Mouse (Mus musculus) CH12.LX (cell line): ENCODE measurements around the gene Taar8b. TPM values are rescaled to one million over a fixed set of nuclear protein-coding genes. Genes with fewer than 3 reads are reported as not detected.

Experiments used
- DNase-seq: peaks from one replicate; pipeline ENCODE4 v3.0.0-alpha.2; 2013; ENCODE audit errors: extremely low read depth
- H3K27ac ChIP-seq: 2 replicates; pipeline ENCODE4 v1.5.1; 2012; ENCODE audit warnings: low read depth, mild to moderate bottlenecking, control low read depth, moderate library complexity; ENCODE audit not compliant: insufficient read depth
- H3K27me3 ChIP-seq: replicated peaks from 2 replicates; pipeline ENCODE3; 2012; ENCODE audit warnings: inconsistent platforms
- H3K36me3 ChIP-seq, 2 experiments: replicated peaks in 1 of 2; 2 replicates each; pipeline versions ENCODE3 to v1.6.1; 2012; ENCODE audit warnings: inconsistent platforms in 1 of 2, low read length in 1 of 2, mild to moderate bottlenecking in 1 of 2, mixed read lengths in 1 of 2, moderate library complexity in 1 of 2; ENCODE audit not compliant: control insufficient read depth in 1 of 2, insufficient read depth in 1 of 2
- H3K4me1 ChIP-seq, 2 experiments: 2 replicates each; pipeline ENCODE4 v1.6.1; 2012; ENCODE audit warnings: inconsistent platforms in 1 of 2, moderate library complexity in 1 of 2; ENCODE audit not compliant: insufficient read depth in 2 of 2, control insufficient read depth in 1 of 2
- H3K4me2 ChIP-seq: 2 replicates; pipeline ENCODE4 v1.6.1; 2012; ENCODE audit warnings: low read depth, mild to moderate bottlenecking, control low read depth; ENCODE audit not compliant: poor library complexity, insufficient read depth, severe bottlenecking
- H3K4me3 ChIP-seq, 3 experiments: fragments of 150-350 bp in 1 of 3; sonication (generic) in 1 of 3; replicated peaks in 1 of 3; 2 replicates each; pipeline versions ENCODE3 to v1.5.1; 2011 to 2012; ENCODE audit warnings: low read depth in 2 of 3, low read length in 2 of 3, mild to moderate bottlenecking in 2 of 3, moderate library complexity in 2 of 3, control low read depth in 1 of 3, improper control_type of control experiment in 1 of 3, inconsistent platforms in 1 of 3, mixed read lengths in 1 of 3; ENCODE audit not compliant: poor library complexity in 1 of 3
- H3K79me2 ChIP-seq: replicated peaks from 2 replicates; pipeline ENCODE4 v1.6.1; 2012; ENCODE audit warnings: mild to moderate bottlenecking, moderate library complexity; ENCODE audit not compliant: control insufficient read depth, poor library complexity, insufficient read depth, severe bottlenecking; ENCODE audit errors: extremely low read depth
- H3K9ac ChIP-seq: 2 replicates; pipeline ENCODE4 v1.6.1; 2012; ENCODE audit warnings: low read depth, mild to moderate bottlenecking, control low read depth, moderate library complexity; ENCODE audit not compliant: insufficient read depth
- H3K9me3 ChIP-seq: replicated peaks from 2 replicates; pipeline ENCODE3; 2012; ENCODE audit warnings: low read length, inconsistent platforms, mixed read lengths
- CHD2 ChIP-seq: IDR thresholded peaks from 2 replicates; pipeline ENCODE4 v1.6.1; 2011; ENCODE audit warnings: low read length, improper control_type of control experiment
- CTCF ChIP-seq, 2 experiments: IDR thresholded peaks in 1 of 2; conservative IDR thresholded peaks in 1 of 2; 2 replicates each; pipeline ENCODE4 v1.5.1; 2011 to 2012; ENCODE audit warnings: low read depth in 2 of 2, low read length in 2 of 2, improper control_type of control experiment in 1 of 2, inconsistent platforms in 1 of 2, mild to moderate bottlenecking in 1 of 2, moderate library complexity in 1 of 2
- E2F4 ChIP-seq: IDR thresholded peaks from 2 replicates; pipeline ENCODE4 v1.6.1; 2011; ENCODE audit warnings: low read depth, low read length, improper control_type of control experiment; ENCODE audit not compliant: insufficient replicate concordance
- EP300 ChIP-seq: IDR thresholded peaks from 2 replicates; pipeline ENCODE4 v1.6.1; 2011; ENCODE audit warnings: low read length, improper control_type of control experiment
- HCFC1 ChIP-seq: IDR thresholded peaks from 2 replicates; pipeline ENCODE4 v1.6.1; 2012; ENCODE audit warnings: low read depth, mild to moderate bottlenecking, inconsistent platforms, low read length, improper control_type of control experiment
- KAT2A ChIP-seq: IDR thresholded peaks from 2 replicates; pipeline ENCODE4 v1.6.1; 2012; ENCODE audit warnings: low read length, improper control_type of control experiment, inconsistent platforms; ENCODE audit not compliant: insufficient replicate concordance
- MAX ChIP-seq: IDR thresholded peaks from 2 replicates; pipeline ENCODE4 v1.6.1; 2011; ENCODE audit warnings: low read length, improper control_type of control experiment
- MAZ ChIP-seq: IDR thresholded peaks from 2 replicates; pipeline ENCODE4 v1.6.1; 2012; ENCODE audit warnings: low read depth, mild to moderate bottlenecking, inconsistent platforms, low read length, improper control_type of control experiment, moderate library complexity
- POLR2A ChIP-seq: IDR thresholded peaks from 2 replicates; pipeline ENCODE4 v1.6.1; 2011; ENCODE audit warnings: low read depth, mild to moderate bottlenecking, improper control_type of control experiment, low read length
- RAD21 ChIP-seq: IDR thresholded peaks from 2 replicates; pipeline ENCODE4 v1.6.1; 2011; ENCODE audit warnings: low read depth, mild to moderate bottlenecking, low read length, improper control_type of control experiment, moderate library complexity
- RCOR1 ChIP-seq: conservative IDR thresholded peaks from 2 replicates; pipeline ENCODE4 v1.6.1; 2012; ENCODE audit warnings: low read depth, mild to moderate bottlenecking, inconsistent platforms, low read length, improper control_type of control experiment
- SIN3A ChIP-seq: IDR thresholded peaks from 2 replicates; pipeline ENCODE4 v1.6.1; 2012; ENCODE audit warnings: low read length, improper control_type of control experiment, inconsistent platforms
- SMC3 ChIP-seq: IDR thresholded peaks from 2 replicates; pipeline ENCODE4 v1.6.1; 2011; ENCODE audit warnings: low read depth, low read length, improper control_type of control experiment
- TCF12 ChIP-seq: IDR thresholded peaks from 2 replicates; pipeline ENCODE4 v1.6.1; 2014; ENCODE audit warnings: low read depth, mild to moderate bottlenecking, inconsistent platforms, low read length, improper control_type of control experiment
- USF1 ChIP-seq: IDR thresholded peaks from 2 replicates; pipeline ENCODE4 v1.6.1; 2014; ENCODE audit warnings: low read depth, mild to moderate bottlenecking, inconsistent platforms, low read length, improper control_type of control experiment
- ZC3H11A ChIP-seq: IDR thresholded peaks from 2 replicates; pipeline ENCODE4 v1.6.1; 2012; ENCODE audit warnings: low read depth, mild to moderate bottlenecking, inconsistent platforms, low read length, improper control_type of control experiment
- ZKSCAN1 ChIP-seq: IDR thresholded peaks from 2 replicates; pipeline ENCODE4 v1.6.1; 2012; ENCODE audit warnings: low read depth, inconsistent platforms, low read length, improper control_type of control experiment, borderline replicate concordance
- ZMIZ1 ChIP-seq: IDR thresholded peaks from 2 replicates; pipeline ENCODE4 v1.6.1; 2012; ENCODE audit warnings: low read depth, mild to moderate bottlenecking, inconsistent platforms, low read length, improper control_type of control experiment
- dilution Hi-C: fragments of 300-500 bp; cut with MboI; formaldehyde crosslinking; loops from 2 replicates; pipeline ENCODE4 v1.14.3; 2020; ENCODE audit warnings: low sequenced_read_pairs; ENCODE audit not compliant: extremely low pct_unique_long_range_greater_than_20kb, extremely low pct_ligation_motif_present
- in situ Hi-C: fragments of 300-500 bp; cut with MboI; formaldehyde crosslinking; loops from 3 replicates; pipeline ENCODE4 v1.14.3; 2019; ENCODE audit warnings: low sequenced_read_pairs, low pct_ligation_motif_present, low pct_unique_long_range_greater_than_20kb, mixed read lengths
- polyA plus RNA-seq: library from polyadenylated mRNA; unstranded; fragments of >175 nt; gene quantifications from 2 replicates; pipeline ENCODE4 v1.2.1, GENCODE M21; 2012; ENCODE audit warnings: low read depth; ENCODE audit not compliant: insufficient read length
- total RNA-seq, 2 experiments: library from RNA; depleted of rRNA; stranded (reverse); fragments of 300-350 nt in 1 of 2; fragments of >200 nt in 1 of 2; gene quantifications; 2 replicates each; pipeline ENCODE4 v1.2.3; 2012 to 2014

Gene Taar8b
- total RNA-seq (2012; rRNA removed) = not detected in 2 replicates
- total RNA-seq (2014; rRNA removed) = not detected in 2 replicates
- polyA plus RNA-seq = not detected in 2 replicates

DNA sequence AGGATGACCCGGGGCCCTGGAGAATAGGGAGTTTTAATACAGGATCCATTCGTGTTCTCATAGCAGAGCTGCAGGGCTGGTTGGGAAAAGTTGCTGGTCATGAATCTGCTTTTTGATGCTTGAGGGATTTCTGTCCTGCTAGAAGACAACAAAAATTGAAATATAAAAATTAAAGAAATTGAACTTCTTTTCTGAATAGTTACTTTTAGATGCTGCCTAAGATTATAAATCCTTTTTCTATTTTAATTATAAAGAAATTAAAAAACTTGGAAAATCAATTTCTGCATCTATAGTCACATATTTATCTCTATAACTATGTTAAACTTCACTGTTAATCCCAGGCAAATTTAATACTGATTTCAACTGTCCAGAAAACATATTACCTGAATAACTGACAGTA is at the start of gene Taar8b:
Gene Taar8b (minus strand): TSS at position 101 of the 400 bp plus-strand sequence.
- Histone ChIP-seq H3K4me1 (no peaks in the 10 kb centered on the region), H3K4me3 (no peak within 1 kb of the TSS), H3K9me3 (no peaks in the 10 kb centered on the region), H3K36me3 (no peaks in the 10 kb centered on the region), H3K9ac (no peak within 1 kb of the TSS), H3K4me2 (no peak within 1 kb of the TSS), H3K27me3 (no peaks in the 10 kb centered on the region), H3K27ac (no peak within 1 kb of the TSS), H3K79me2 (no peaks in the 10 kb centered on the region)
- no peak for TF ChIP-seq E2F4
- TF ChIP-seq ZMIZ1 = no peak
- TF ChIP-seq TCF12 = no peak
- TF ChIP-seq MAX = no peak
- dilution Hi-C loops (no loop called here), in situ Hi-C loops (no loop called here)
- no peak for DNase-seq

DNA sequence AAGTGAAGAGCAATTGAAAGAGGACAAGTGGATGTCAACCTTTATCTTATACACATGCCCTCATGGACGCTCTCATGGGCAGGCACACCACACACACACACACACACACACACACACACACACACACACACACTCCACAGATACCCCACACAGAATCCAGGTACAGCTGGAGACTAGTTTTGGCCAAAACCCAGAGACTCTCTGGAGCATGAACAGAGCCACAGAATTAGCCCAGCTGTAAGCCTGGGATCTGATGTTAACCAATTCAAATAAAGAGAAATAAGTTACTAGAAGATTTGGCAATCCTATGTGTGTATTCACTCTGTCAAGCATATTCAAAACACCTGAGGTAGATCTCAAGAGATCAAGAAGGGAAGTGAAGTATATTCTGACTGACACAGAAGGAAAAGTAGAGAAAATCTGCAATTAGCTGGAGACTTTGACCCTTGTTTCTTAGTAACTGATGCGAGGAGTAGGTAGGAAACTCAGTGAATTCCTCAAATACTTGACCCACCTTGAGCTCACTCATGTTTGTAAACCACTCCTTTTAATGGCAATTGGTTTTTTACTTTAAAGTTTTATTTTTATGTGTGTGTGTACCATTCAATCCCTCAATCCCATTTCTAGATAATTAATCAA is 46.6 kb upstream of the Taar8b start:
- H3K27ac ChIP-seq = no peak overlapping the region
- DNase-seq = no peak
- in situ Hi-C loops = loop anchor here (25.0 kb wide), 1 partner anchor 326 kb away; no protein-coding TSS in a partner anchor
- no peaks in the 10 kb centered on the region for H3K36me3 ChIP-seq
- dilution Hi-C loops = no loop called here
- TF ChIP-seq KAT2A (no peak), RCOR1 (no peak), CTCF (conservative IDR thresholded peaks at IDR 0.05 in 1 of 2, IDR thresholded peaks at IDR 0.05 in 1 of 2; ENCODE audit: low read depth in 2 of 2, low read length in 2 of 2) (no peak), POLR2A (no peak), CHD2 (no peak), E2F4 (no peak), ZC3H11A (no peak), MAZ (no peak), ZKSCAN1 (no peak), RAD21 (no peak), ZMIZ1 (no peak), SMC3 (no peak), MAX (no peak), USF1 (no peak), HCFC1 (no peak), SIN3A (no peak), EP300 (no peak)
- H3K4me2 ChIP-seq = no peak overlapping the region
- H3K79me2 ChIP-seq = no peaks in the 10 kb centered on the region
- H3K9me3 ChIP-seq = no peaks in the 10 kb centered on the region
- H3K4me3 ChIP-seq = no peak overlapping the region
- no peak overlapping the region for H3K9ac ChIP-seq
- no peaks in the 10 kb centered on the region for H3K27me3 ChIP-seq
- H3K4me1 ChIP-seq = peaks cover 0 to 7% of the 10 kb centered on the region in 2 experiments; a peak in 2 of 4 replicates
